Mouse (Mus musculus) urinary bladder, postnatal 36 days (tissue): ENCODE results near the gene Rs1.
"Not testable (repeated sequence)": the region's sequence is repeated elsewhere in the genome, so short reads cannot be mapped to it uniquely, and the experiment has no call there.

Experiments used
- DNase-seq, 2 experiments: peaks; one replicate each; pipeline ENCODE4 v3.0.0; 2022; ENCODE audit warnings: low spot score in 2 of 2, mixed read lengths in 1 of 2

Rs1 gene

DNA sequence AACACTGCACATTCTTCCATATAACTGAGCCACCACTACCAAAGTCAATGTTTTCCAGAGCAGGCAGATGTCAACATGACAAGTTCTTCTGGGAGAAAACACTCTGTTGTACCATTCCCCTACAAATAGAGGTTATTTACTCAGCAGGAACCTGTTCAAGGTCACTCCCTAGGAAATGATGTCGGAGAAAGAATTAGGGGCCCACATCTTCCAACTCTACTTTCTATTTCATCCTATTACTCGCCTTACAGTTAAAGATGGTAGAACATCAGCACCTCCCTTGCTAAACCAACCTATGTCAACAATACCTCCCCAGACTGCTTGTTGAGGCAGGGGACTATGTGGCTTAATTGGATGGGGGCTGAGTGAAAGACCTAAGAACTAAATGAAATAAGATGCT lies at the start of gene Rs1:
Rs1 (plus strand) TSS at position 301 of the 400 bp plus-strand sequence.
- no peak for DNase-seq

DNA sequence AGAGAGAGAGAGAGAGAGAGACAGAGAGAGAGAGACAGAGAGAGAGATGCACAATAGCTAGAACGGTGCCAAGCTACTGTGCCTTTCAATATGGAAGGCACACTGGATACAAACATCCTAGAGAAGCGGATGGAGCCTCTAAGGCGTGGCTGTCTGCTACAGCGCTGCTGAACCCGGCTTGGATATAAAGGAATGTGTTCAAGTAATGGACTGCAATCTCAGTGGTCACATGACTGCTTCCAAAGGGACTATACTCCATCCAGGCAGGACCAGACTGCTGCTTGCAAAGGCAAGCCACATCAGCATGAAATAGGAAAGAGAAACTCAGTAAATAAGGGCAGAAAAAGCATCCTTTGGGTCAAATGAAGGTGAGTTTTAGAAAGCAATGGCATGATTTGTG lies 32.2 kb upstream of the Rs1 start, which contains the start of gene Ppef1:
Ppef1 (minus strand) TSS at position 116 of the 400 bp plus-strand sequence.
- no peak for DNase-seq

DNA sequence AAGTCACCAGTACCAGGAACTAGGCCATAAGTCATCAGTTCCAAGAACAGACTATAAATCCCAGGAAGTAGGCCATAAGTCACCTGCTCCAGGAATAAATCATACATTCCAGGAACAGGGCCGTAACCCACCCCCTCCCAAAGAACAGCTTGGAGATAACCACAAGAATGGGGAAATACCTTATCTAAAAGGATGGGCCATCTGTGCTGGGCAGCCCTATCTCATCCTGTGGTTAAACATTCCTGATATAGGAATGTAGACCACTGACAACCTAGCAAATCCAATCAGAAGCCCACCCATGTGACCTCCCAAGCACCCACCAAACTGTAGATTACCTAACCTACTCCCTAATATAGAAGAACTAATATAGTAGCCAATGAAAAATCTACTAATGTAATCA lies 22.4 kb upstream of the Rs1 start:
- no peak for DNase-seq

DNA sequence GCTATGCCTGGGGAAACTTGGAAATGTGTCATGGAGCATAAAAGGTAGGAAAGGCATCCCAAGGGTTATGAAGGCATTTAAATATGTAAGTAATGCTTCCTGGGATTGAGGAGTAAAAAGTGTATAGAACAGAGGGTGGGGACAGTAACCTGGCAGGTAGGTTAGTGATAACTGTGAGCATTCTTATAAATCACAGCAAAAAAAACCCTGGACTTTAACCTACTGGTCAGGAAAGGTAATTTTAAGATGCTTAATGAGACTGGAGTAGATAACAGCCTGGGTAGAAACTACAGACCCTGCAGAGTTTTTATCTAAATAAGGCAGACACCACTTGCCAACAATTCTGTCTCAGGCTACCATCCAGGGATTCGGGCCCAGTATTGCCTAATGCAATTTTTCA lies 19.2 kb upstream of the Rs1 start:
- no peak for DNase-seq

DNA sequence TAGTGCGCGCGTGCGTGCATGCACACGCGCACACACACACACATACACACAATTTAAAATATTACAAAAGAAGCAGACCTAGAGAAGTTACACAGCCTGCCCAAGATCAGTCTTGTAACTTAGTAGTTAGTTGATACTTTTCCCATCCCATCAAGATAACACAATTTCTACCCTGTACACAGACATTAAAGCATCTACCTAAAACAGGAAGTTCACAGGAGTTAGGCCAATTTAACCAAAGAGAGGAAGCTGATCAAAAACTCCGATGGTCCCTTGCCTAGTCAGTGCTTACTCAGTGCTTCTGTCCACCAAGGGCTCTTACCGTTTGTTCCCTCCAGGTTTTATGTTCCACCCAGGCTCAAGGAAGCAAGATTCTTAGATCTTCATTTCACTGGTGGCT lies 17.0 kb upstream of the Rs1 start:
- no peak for DNase-seq

DNA sequence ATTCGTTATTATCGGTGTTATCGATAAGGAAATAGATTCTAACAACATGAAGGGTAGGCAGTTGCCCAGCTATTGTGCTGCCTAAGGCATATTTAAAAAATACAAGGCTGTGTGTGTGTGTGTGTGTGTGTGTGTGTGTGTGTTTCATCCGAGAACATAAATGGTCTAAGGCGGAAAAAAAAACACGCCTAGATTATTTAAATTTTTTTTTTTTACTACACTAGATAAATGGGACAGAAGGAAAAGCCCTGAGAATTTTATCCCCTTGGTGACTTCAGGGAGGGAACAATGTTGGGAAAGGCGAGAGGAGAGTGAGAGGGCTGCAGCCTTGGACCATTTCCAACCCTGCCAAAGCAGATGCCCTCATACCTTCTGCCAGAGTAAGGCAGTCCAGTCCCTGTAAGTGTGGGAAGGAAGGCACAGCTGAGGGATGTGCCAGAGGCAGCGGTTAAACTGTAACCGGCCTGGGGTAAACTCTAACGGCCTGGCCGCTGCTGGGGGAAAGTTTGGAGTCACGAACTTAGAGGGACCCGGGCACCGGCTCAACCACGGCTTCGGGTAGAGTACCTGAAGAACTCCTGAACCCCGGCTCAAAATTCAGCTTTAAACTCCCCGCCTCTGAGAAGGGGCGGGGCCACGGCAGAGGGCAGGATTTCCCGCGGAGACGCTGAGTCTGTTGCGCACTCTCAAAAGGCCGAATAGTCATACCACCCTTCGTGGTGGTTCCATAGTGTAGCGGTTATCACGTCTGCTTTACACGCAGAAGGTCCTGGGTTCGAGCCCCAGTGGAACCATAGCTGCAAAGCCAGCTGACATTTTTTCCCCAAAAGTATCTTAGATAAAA lies 2.2 kb upstream of the Rs1 start:
- peak; percentile 91 to 93 for DNase-seq

DNA sequence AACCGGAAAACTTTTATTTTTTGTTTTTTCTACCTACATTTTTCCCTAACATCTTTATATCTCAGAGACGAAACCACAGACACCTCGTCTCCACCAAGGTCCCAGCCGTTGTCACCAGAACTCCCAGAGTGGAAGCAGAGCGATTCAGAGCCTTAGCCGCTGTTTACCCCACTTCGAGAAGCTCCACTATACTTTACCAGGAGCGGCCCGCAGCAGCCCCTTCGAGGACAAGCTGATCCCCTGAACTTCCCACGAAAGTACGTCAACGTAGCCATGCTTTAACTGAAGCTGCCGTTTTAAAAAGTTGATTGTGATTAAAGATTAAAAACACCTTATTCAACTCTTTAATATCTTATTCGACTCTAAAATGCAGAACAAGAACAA lies 1.6 kb upstream of the Rs1 start:
- no peak for DNase-seq

DNA sequence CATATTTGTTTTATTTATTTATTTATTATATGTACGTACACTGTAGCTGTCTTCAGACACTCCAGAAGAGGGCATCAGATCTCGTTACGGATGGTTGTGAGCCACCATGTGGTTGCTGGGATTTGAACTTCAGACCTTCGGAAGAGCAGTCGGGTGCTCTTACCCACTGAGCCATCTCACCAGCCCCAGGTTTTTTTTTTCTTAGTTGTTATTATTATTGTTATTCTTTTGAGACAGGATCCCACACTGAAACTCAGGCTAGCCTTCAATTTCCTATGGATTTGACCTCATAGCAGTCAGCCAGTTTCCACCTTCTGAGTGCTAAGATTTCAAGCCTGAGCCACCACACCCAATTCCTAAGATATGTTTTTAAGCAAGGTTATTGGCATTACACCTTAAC lies 1.8 kb downstream of the Rs1 start:
- not testable (repeated sequence) for DNase-seq

DNA sequence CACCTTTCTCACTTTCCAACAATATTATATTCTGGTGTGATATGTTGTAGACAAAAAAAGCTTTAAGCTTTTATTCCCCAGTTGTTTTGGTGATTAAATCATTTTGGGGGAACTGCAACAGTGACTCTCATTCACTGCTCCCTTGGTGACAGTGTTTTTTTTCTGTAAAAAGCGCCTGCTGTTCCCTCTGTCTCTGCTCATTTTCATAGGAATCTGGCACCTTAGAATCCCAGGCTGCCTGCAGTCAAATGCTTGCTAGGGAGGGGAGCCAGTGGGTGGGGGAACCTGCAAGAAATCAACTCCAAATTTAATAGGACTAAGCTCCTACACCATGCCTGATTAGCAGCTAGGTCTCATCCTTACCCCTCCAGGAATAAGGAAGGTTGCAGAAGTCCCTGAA lies 5.2 kb downstream of the Rs1 start:
- no peak for DNase-seq

DNA sequence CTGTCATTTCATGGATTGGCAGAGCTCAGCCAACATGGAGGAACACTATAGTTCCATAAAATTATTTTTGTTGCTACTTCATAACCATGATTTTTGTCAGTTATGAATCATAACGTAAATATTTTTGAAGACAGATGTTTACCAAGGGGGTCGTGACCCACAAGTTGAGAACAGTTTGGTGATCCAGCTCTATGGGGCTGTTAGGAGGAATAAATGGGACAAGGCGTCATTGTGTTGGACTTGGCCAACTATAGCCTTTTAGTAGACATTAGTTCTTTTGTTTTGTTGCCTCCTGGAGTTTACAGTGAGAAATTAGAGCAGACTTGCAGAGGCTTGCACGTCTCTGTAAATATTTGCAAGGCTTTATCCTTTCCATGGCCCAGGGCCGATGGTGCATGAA lies 14.5 kb downstream of the Rs1 start:
- no peak for DNase-seq

DNA sequence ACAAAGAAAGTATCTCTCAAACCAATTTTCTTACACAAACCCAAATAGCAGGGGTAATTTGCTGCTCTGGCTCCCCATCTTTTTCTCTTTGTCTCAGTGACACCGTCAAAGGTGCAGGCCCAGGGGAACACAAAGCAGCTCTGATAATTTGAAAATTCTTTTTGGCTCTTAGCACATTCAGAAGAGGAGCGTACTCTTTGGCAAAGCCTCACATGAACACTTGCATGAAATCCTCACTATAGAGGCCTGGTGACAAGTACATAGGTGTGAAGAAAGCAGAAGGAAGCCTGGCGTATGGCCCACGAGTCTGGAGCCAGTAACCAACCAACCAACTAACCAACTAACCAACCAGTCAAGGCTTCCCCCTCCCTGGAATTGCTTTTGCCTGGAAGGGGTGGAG lies 27.1 kb downstream of the Rs1 start:
- no peak for DNase-seq

DNA sequence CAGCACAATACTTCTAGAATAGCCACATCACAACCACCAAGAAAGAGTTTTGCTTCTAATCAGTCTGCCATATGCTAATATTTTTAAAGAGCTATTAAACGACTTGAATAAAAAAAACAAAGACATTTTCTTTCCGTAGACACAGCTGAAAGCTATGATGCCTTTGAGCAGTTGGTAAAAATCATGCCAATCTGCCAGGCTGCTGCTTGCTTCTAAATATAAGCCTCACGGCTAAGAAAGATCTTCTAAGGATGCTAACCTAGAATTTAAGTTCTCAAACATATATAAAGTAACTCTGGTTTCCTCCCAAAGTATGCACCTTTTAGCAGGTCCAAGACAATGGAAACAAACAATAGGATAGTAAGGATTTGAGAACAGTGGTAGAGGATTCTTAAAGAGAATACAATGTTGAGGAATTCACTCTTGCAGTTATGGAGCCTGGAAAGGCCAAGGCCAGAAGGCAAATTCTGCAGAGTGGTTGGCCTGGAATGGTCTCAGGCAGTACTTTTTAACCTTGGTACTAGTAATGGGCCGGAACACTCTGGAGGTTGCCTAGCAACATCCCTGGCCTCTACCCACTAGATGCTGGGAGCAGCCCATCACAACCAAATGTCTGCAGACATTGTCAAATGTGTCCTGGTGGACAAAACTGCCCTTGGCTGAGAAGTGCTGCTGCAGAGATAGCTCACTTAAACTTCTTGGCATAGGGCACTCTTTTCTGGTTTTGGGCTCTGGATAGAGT lies 36.8 kb downstream of the Rs1 start:
- no peak for DNase-seq

DNA sequence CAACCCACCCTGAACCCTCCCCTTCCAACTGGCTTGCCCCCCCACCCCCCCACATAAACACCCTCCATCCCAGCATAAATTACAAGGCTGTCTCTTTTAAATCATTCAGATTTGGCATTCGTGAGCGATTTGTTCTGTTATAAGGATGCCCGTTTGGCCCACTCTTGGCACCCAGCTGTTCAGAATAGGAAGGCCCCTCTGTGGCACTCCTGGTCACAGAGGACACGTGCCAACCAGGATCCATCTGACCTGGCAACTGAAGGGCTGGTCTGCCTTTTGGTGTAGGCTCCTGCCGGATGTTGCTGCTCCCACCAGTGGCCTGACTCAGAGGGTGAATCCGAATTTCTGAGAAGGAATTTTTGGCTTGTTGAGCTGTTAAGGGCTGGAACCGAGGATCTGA lies 40.4 kb downstream of the Rs1 start:
- no peak for DNase-seq
